Mouse (Mus musculus): ENCODE results near the gene Kpnb1. TPM values are rescaled to one million over a fixed set of nuclear protein-coding genes. Genes with fewer than 3 reads are reported as not detected.

The Kpnb1 gene
- polyA plus RNA-seq, 2 experiments, result 23.2 to 58.0 TPM

- no peak for TF ChIP-seq EP300 (IDR thresholded peaks at IDR 0.05; ENCODE audit: low read depth)
- TF ChIP-seq CTCF (IDR thresholded peaks at IDR 0.05; ENCODE audit: low read depth), result no peak
- 67% methylated on average over 5 of the region's 5 CpGs for WGBS (ENCODE audit: insufficient replicate concordance)
- H3K27ac ChIP-seq, result no peak overlapping the region
- no peaks in the 10 kb centered on the region for H3K27me3 ChIP-seq (ENCODE audit: control insufficient read depth, insufficient read depth, low read length)
- no peak for ATAC-seq (ENCODE audit: insufficient read depth)
- no peak overlapping the region for H3K4me2 ChIP-seq (ENCODE audit: low read depth)
- peaks cover 12 to 16% of the 10 kb centered on the region in 2 experiments for H3K4me1 ChIP-seq (replicated peaks; ENCODE audit: control insufficient read depth in 2 of 2, insufficient read depth in 2 of 2, low read length in 1 of 2)
- no peak for DNase-seq (ENCODE audit: low read depth in 3 of 3, low spot score in 3 of 3)
- no peak overlapping the region for H3K9ac ChIP-seq (replicated peaks)
- no peak overlapping the region for H3K4me3 ChIP-seq (ENCODE audit: insufficient read depth in 1 of 2, low read depth in 2 of 2, low read length in 2 of 2)
- H3K36me3 ChIP-seq (replicated peaks; ENCODE audit: control insufficient read depth, insufficient read depth, low read depth), result peaks cover 100% of the 10 kb centered on the region
- H3K9me3 ChIP-seq (ENCODE audit: control insufficient read depth, low read length), result no peaks in the 10 kb centered on the region
Measured at GRCm38 (mm10) chr11:97181061-97181460, 6.6 kb downstream of the Kpnb1 start.

DNA sequence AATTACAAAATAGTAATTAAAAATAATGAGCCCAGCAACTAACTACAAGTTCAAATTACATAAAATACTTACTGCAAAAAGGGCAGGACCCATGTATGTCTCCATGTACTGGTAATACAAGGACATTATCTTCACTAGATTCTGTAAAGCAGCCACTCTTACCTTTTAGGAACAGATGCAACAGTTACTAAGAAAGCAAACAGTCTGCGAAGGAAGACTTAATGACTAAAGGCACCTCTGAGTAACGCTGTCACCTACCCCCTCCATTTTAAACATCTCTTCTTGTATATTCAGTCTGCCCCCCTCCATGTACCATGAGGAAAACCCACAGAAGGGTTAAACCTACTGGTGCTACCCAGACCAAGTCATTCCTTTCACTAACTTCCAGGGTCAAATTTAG lies 9.5 kb downstream of the Kpnb1 start:
- peaks cover 100% of the 10 kb centered on the region for H3K36me3 ChIP-seq (replicated peaks; ENCODE audit: control insufficient read depth, insufficient read depth, low read depth)
- 95% methylated on average over 2 of the region's 2 CpGs for WGBS (ENCODE audit: insufficient replicate concordance)
- TF ChIP-seq CTCF (IDR thresholded peaks at IDR 0.05; ENCODE audit: low read depth) (no peak), EP300 (IDR thresholded peaks at IDR 0.05; ENCODE audit: low read depth) (no peak)

DNA sequence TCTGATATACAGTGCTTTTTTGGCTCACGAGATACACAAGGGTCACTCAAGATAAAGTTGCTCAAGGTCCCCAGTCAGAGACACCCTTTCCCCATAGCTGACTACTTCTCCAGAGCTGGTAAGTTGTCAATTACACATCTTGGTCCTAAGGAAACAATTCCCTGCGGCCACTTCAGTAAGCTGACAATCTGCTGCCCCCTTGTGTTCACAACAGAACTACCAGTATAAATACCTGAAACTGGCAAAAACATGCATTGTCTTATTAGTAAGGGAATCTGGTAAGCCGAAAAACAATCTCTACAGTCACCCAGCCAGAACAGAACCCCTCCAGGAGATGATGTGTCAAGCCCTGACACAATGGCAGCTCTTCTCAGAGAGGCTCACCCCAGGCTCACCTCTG lies 10.8 kb downstream of the Kpnb1 start:
- no peaks in the 10 kb centered on the region; a peak in 1 of 4 replicates for H3K4me1 ChIP-seq (replicated peaks; ENCODE audit: control insufficient read depth in 2 of 2, insufficient read depth in 2 of 2, low read length in 1 of 2)
- H3K4me2 ChIP-seq (ENCODE audit: low read depth), result no peak overlapping the region
- H3K4me3 ChIP-seq (ENCODE audit: insufficient read depth in 1 of 2, low read depth in 2 of 2, low read length in 2 of 2), result no peak overlapping the region
- TF ChIP-seq EP300 (IDR thresholded peaks at IDR 0.05; ENCODE audit: low read depth) (no peak), CTCF (IDR thresholded peaks at IDR 0.05; ENCODE audit: low read depth) (peak; percentile 61)
- H3K36me3 ChIP-seq (replicated peaks; ENCODE audit: control insufficient read depth, insufficient read depth, low read depth), result peaks cover 100% of the 10 kb centered on the region
- H3K27ac ChIP-seq, result no peak overlapping the region
- WGBS (ENCODE audit: insufficient replicate concordance), result 49% methylated on average over 3 of the region's 3 CpGs
- H3K9me3 ChIP-seq (ENCODE audit: control insufficient read depth, low read length), result no peaks in the 10 kb centered on the region
- ATAC-seq (ENCODE audit: insufficient read depth), result no peak
- H3K27me3 ChIP-seq (ENCODE audit: control insufficient read depth, insufficient read depth, low read length), result no peaks in the 10 kb centered on the region
- DNase-seq (ENCODE audit: low read depth in 3 of 3, low spot score in 3 of 3), result no peak
- no peak overlapping the region for H3K9ac ChIP-seq (replicated peaks)

More for the DNA sequence above, 9.5 kb downstream of the Kpnb1 start:
- no peak overlapping the region for H3K4me3 ChIP-seq (ENCODE audit: insufficient read depth in 1 of 2, low read depth in 2 of 2, low read length in 2 of 2)
- peaks cover 0 to 2% of the 10 kb centered on the region in 2 experiments; a peak in 1 of 4 replicates for H3K4me1 ChIP-seq (replicated peaks; ENCODE audit: control insufficient read depth in 2 of 2, insufficient read depth in 2 of 2, low read length in 1 of 2)
- DNase-seq (ENCODE audit: low read depth in 3 of 3, low spot score in 3 of 3) (no peak), ATAC-seq (ENCODE audit: insufficient read depth) (no peak)
- no peak overlapping the region for H3K27ac ChIP-seq
- H3K27me3 ChIP-seq (ENCODE audit: control insufficient read depth, insufficient read depth, low read length), result no peaks in the 10 kb centered on the region
- no peaks in the 10 kb centered on the region for H3K9me3 ChIP-seq (ENCODE audit: control insufficient read depth, low read length)
- no peak overlapping the region for H3K4me2 ChIP-seq (ENCODE audit: low read depth)
- no peak overlapping the region for H3K9ac ChIP-seq (replicated peaks)

DNA sequence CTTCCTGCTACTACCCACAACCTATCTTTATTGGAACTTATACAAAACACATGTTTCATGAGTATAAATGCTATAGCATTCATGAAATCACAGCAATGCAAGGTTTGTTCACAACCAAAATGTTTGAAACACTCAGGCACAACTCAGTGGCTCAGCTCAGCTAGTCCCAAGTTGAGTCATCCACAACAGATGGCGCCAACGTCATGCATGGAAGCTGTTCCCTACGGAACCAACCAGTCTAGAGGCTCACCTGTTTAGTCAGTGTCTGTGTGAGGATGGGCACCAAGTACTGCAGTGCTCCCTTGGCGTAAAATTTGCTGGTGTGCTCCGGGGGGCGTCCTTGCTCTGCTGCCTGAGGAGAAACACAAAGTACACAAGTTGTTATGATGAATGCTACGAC lies 12.2 kb downstream of the Kpnb1 start:
- H3K27ac ChIP-seq, result no peak overlapping the region
- H3K4me2 ChIP-seq (ENCODE audit: low read depth), result no peak overlapping the region
- DNase-seq (ENCODE audit: low read depth in 3 of 3, low spot score in 3 of 3) (no peak), ATAC-seq (ENCODE audit: insufficient read depth) (no peak)
- 86% methylated on average over 7 of the region's 7 CpGs for WGBS (ENCODE audit: insufficient replicate concordance)
- H3K4me3 ChIP-seq (ENCODE audit: insufficient read depth in 1 of 2, low read depth in 2 of 2, low read length in 2 of 2), result no peak overlapping the region
- no peaks in the 10 kb centered on the region for H3K27me3 ChIP-seq (ENCODE audit: control insufficient read depth, insufficient read depth, low read length)
- H3K36me3 ChIP-seq (replicated peaks; ENCODE audit: control insufficient read depth, insufficient read depth, low read depth), result peaks cover 100% of the 10 kb centered on the region
- H3K9ac ChIP-seq (replicated peaks), result no peak overlapping the region
- TF ChIP-seq EP300 (IDR thresholded peaks at IDR 0.05; ENCODE audit: low read depth), result no peak
- peak; percentile 5; the same call in 1 of the 2 replicates for TF ChIP-seq CTCF (IDR thresholded peaks at IDR 0.05; ENCODE audit: low read depth)
- H3K9me3 ChIP-seq (ENCODE audit: control insufficient read depth, low read length), result no peaks in the 10 kb centered on the region
- no peaks in the 10 kb centered on the region; a peak in 1 of 4 replicates for H3K4me1 ChIP-seq (replicated peaks; ENCODE audit: control insufficient read depth in 2 of 2, insufficient read depth in 2 of 2, low read length in 1 of 2)

- H3K36me3 ChIP-seq (replicated peaks; ENCODE audit: control insufficient read depth, insufficient read depth, low read depth), result peaks cover 78% of the 10 kb centered on the region
- H3K4me3 ChIP-seq (ENCODE audit: insufficient read depth in 1 of 2, low read depth in 2 of 2, low read length in 2 of 2), result no peak overlapping the region
- DNase-seq (ENCODE audit: low read depth in 3 of 3, low spot score in 3 of 3) (no peak), ATAC-seq (ENCODE audit: insufficient read depth) (no peak)
- no peaks in the 10 kb centered on the region for H3K4me1 ChIP-seq (replicated peaks; ENCODE audit: control insufficient read depth in 2 of 2, insufficient read depth in 2 of 2, low read length in 1 of 2)
- H3K27me3 ChIP-seq (ENCODE audit: control insufficient read depth, insufficient read depth, low read length), result no peaks in the 10 kb centered on the region
- no peaks in the 10 kb centered on the region for H3K9me3 ChIP-seq (ENCODE audit: control insufficient read depth, low read length)
- WGBS (ENCODE audit: insufficient replicate concordance), result 82% methylated on average over 6 of the region's 6 CpGs
- H3K4me2 ChIP-seq (ENCODE audit: low read depth), result no peak overlapping the region
- H3K27ac ChIP-seq, result no peak overlapping the region
- TF ChIP-seq CTCF (IDR thresholded peaks at IDR 0.05; ENCODE audit: low read depth), result no peak
- no peak for TF ChIP-seq EP300 (IDR thresholded peaks at IDR 0.05; ENCODE audit: low read depth)
- no peak overlapping the region for H3K9ac ChIP-seq (replicated peaks)
Measured at GRCm38 (mm10) chr11:97160341-97160740, 27.3 kb downstream of the Kpnb1 start.
